Mouse (Mus musculus) retina, adult 2 months (tissue): ENCODE results near the gene Il21r.

Source experiments
- DNase-seq: peaks from one replicate; pipeline ENCODE4 v3.0.0-alpha.2; 2012; ENCODE audit warnings: low read depth, low spot score

Il21r gene

DNA sequence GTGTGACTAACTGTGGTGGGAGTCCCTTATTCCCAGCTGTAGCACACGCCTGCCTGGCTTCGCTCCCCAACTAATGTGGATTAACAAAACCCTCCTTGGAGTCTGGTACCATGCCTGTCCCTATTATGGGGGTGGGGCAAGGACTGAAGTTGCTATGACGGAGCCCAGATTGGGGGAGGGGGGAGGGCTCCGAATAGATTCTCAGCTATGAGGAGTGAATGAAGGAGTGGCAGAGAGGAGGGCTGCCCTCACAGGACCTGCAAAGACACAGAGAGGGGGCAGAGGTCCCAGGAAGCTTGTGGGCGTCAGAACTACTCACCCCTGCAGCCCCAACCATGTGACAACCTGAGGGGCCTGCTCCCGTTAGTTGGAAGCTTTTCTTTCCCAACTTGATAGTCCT is 35.1 kb downstream of the Il21r start:
- DNase-seq: no peak

DNA sequence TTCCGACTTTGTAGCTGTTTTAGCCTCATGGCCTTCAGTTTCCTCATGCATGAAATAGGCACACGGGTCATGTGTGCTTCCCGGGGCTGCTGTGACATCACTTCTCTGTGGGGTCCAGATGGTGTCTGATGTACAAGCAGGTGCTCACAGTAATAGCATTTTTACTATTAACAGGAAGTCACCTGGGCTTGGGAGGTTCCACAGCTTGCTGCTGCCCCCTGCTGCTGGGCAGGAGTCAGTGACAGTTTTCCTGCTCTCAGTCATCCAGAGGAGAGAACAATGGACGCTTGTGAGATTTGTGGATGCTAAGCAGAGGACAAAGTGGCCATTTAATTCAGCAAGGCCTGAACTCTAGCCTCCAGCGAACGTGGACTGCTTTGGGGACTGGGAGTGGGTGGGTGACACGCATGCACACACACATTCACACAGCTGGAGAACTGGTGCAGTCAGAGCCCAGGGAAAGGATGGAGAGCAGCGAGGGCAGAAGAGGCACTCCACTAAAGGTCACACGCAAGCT is 35.7 kb downstream of the Il21r start:
- peak; percentile 33 for DNase-seq

DNA sequence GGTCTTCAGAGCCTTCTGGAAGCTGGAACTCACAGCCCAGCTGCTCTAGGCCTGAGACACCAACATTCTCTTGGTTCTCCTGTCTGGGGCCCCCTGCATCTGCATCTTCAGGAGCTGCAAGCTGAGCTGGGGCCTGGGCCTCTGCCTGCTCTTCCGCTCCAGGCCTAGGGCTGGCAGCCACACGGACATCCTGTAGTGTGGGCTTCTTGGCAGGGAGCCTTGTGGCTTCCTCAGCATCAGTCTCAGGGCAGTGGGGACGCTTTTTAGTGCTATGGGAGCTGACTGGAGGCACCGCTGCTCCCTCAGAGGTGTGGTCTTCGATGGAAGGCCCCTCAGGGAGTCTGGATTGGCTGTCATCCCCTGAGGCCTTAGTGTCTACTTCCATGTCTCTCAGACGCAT is 40.7 kb downstream of the Il21r start:
- DNase-seq: no peak

DNA sequence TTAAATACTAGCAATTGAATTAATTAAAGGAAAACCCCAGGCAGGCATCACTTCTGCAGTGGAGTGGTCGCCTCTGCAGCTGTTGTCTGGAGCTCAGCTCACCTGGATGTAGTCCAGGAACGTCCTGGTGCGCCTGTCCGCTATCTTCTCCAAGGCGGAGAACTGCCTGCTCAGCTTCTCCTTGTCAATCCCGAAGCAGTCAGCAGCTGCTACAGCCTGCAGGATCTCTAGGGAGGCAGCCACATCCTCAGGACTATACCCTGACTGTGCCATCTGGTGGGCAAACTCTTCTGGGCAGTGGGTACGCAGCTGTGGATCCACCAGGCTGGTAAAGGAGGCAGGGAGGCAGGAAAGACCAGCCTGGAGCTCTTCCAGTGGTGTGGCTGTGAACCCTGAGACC is 42.2 kb downstream of the Il21r start:
- DNase-seq: no peak

DNA sequence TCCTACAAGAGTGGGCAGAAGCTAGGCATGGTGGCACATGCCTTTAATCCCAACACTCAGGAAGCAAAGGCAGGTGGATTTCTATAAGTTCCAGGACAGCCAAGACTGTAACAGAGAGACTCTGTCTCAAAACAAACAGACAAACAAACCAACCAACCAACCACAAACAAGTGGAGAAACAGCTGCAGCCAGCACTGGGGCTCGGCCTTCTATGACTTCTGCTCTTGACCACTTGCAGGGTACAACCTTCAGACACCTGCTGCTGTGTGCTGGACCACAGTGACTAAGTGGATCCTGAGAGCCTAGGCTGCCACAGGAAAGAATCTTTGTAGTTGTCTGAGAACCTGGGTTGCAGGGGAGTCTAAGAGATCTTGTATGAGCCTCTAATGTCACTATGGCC is 45.8 kb downstream of the Il21r start:
- no peak for DNase-seq

DNA sequence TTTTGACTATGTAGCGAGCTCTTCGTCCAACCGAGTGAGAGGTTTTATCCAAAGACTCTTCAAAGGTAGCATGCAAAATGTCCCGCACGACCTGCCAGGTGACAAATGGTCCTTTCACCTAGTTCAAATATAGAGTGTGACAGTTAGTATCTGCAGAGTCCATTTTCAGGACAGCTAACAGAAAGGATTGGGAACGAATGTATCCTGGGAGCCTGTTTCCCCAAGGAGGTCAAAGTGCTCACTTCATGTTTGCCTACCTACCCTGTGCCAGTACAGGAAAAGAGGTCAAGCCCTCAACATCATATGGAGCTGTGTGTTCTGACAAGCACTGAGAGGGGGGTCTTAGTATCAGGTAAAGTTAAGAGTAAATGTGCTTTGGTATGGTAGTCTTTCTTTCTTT is 54.3 kb downstream of the Il21r start:
- no peak for DNase-seq

DNA sequence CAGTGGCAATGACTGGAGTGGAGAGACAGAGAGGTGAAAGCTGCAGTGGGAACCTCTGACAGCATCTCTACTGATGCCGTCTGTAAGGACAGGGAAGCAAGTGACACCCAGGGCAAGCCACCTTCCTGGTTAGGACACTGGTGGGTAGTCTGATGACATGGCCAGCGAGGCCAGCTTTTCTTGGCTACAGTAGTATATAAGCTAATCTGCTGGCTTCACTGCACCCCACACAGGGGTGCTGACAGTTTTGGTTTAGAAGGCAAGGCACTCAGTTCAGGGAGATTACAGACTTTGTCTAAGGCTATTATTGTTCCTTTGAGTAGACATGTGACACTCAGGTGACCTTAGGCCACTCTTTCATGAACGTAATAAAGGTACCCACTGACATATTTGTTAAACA is 60.4 kb downstream of the Il21r start:
- no peak for DNase-seq

DNA sequence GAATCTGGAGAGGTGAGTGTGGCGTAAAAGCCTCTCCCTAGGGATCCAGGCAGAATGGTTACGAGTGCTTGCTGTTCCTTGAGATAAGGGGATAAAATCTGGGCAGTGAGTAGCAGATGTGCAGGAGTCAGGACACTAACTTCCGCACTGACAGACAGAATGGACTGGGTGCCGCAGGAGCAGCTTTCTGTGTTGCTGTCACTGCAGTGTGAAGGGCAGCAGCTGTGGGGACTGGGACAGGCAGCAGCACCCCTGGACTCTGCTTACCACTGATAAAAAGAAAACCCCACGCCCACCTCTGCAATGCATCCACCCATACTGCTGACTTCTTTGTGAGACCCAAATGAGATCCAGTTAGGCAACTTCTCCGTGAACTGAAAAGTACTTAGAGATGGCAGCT is 67.6 kb downstream of the Il21r start:
- no peak for DNase-seq

DNA sequence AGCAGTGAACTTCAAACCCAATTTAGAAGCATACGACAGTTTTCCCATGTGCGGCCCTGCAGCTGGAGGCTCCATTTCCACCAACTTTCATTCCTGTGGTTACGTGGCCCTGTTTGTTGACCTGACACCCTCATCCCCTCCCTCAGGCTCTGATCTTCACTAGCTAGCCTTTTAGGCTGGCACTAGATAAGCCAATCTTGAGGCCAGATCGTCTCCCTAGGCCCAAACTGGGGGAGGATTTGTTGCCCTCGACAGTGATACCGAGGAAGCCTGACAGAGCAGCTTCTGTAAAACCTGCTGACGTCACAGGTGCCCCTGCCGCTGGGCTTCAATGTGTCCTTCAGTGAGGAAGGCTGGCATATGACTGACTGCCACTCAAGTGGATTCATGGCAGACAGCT is 68.2 kb downstream of the Il21r start:
- DNase-seq: no peak

DNA sequence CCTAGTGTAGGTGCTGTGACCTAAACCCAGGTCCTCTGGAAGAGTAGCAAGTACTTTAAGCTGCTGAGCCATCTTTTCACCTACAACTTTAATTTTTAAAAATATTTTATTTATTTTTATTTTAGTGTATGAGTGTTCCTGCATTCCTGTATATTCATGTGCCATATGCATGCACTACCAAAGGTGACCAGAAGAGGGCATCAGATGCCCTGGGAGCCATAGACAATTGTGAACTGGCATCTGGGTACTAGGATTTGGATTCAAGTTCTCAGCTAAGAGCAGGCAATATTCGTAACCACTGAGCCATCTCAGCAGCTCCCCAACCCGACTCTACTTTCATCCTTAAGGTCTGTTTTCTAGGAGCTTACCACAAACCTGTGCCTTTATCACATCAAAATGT is 71.7 kb downstream of the Il21r start:
- peak; percentile 39 for DNase-seq

DNA sequence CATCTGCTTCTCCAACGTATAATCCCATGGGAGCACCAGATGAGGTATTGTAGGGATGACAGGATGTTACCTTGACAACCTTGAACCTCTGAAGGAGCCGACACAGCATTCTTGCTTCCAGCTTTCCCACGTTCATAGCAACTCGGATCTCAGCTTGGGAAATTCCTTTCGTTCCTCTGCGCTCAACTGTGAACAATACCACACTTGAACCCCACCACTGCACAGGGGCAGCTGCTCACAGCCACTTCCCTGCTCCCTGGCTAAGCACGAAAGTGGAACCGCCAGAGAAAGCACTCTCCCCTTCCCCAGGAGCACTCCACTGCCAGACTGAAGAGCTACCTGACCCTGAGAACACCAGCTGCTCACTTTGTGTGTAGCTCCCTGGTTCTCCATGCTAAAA is 75.5 kb downstream of the Il21r start:
- no peak for DNase-seq

DNA sequence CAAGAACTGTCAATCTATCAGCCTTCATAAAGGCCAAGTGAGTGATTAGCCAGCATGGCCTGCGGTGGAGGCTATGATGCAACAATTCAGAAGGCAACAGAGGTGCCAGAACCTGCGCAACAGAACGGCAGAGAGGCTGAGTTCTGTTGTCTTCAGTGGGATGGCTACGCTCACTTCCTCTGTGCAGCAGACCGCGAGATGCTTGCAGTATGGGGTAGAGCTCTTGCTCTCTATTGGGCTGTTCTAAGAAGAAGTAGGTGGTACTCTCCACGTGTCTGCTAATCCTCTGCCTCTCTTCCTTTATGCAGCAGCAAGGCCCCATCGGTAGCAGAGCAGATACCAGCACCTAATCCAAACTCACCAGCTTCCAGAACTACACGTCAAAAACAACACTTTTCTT is 76.7 kb downstream of the Il21r start:
- DNase-seq: no peak
